Mouse (Mus musculus) mature B cell (primary cell): ENCODE measurements around the gene Cacnb1.

Source experiments
- in situ Hi-C: fragments of 300-500 bp; cut with MboI; formaldehyde crosslinking; loops from 2 replicates; pipeline ENCODE4 v1.14.3; 2019

Gene Cacnb1

GRCm38 (mm10) chr11:97955146-97955902, 67.5 kb downstream of the Cacnb1 start:
- in situ Hi-C loops = no loop called here

DNA sequence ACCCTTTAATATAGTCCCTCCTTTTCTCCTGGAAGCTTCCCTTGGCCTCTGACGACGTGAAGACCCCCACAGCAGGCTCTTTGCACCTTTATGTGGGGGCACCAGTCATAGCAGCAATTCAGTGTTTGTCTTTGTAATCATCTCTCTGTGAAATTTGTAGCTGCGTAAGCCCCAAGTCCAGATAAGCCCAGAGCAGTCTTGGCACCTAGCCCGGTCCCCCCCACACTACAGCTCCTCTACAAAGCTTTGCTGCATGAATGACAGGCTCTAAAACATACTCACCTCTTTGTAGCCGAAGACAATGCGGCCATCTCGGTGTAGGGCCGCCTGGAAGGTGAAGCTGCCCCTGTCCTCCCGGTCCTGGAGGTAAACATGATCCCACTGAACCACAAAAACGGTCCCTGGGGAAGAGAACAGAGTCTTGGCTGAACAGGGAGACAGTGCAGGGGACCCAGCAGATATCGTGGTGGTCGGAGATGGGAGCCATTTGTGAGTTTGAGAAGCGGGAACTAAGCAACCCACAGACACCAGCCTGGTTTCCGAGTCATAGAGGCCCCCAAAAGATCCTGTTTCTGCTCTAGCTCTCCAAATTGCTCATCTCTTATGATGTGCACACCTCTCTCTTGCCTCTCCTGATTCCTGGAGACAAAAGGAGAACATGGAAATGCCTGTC, 68.2 kb downstream of the Cacnb1 start:
- in situ Hi-C loops = no loop called here

GRCm38 (mm10) chr11:97953939-97954275, 68.9 kb downstream of the Cacnb1 start:
- in situ Hi-C loops = no loop called here

GRCm38 (mm10) chr11:97953179-97953938, 69.5 kb downstream of the Cacnb1 start:
- in situ Hi-C loops = no loop called here

- in situ Hi-C loops = no loop called here
Measured at GRCm38 (mm10) chr11:97952367-97953006, 70.3 kb downstream of the Cacnb1 start.
